Mouse (Mus musculus): ENCODE data around the gene Tbc1d25. TPM values are rescaled to one million over a fixed set of nuclear protein-coding genes. Genes with fewer than 3 reads are reported as not detected.

Tbc1d25 gene
- 13.9 and 16.5 TPM in 2 replicates for polyA plus RNA-seq (2012; rRNA removed)

- Histone ChIP-seq H3K36me3 (ENCODE audit: control insufficient read depth, insufficient read depth, low read length) (no peaks in the 10 kb centered on the region; the same call in 1 of the 2 replicates), H3K27me3 (ENCODE audit: control insufficient read depth, insufficient read depth, low read length) (no peaks in the 10 kb centered on the region), H3K27ac (ENCODE audit: insufficient read depth, low read length) (peak within 1 kb of the TSS; percentile 72), H3K4me1 (ENCODE audit: control insufficient read depth, insufficient read depth, insufficient read length) (0 out of 2 replicates have a peak, but pooled peaks cover 3% of the 10 kb centered on the region), H3K4me3 (ENCODE audit: extremely low read depth, insufficient read depth, insufficient read length) (peak within 1 kb of the TSS; percentile 80)
- TF ChIP-seq POLR2A (IDR thresholded peaks at IDR 0.05; ENCODE audit: low read depth, low read length) (no peak), CTCF (IDR thresholded peaks at IDR 0.05; ENCODE audit: extremely low read depth, insufficient read depth, insufficient read length, insufficient replicate concordance) (no peak)
- WGBS: 22% methylated on average over 56 of the region's 56 CpGs
- peak; percentile 81 to 83 for DNase-seq (ENCODE audit: low read depth in 1 of 2, low spot score in 2 of 2)
Measured at GRCm38 (mm10) chrX:8175504-8176385, at the start of gene Tbc1d25. Gene Tbc1d25, minus strand, starts transcription at chrX:8176181.

GRCm38 (mm10) chrX:8223473-8223872, 47.5 kb upstream of the Tbc1d25 start:
- H3K27ac ChIP-seq (ENCODE audit: insufficient read depth, low read length): no peak overlapping the region
- 87% methylated on average over 7 of the region's 7 CpGs for WGBS
- H3K27me3 ChIP-seq (ENCODE audit: control insufficient read depth, insufficient read depth, low read length): no peaks in the 10 kb centered on the region
- no peaks in the 10 kb centered on the region for H3K4me1 ChIP-seq (ENCODE audit: control insufficient read depth, insufficient read depth, insufficient read length)
- DNase-seq (ENCODE audit: low read depth in 1 of 2, low spot score in 2 of 2): no peak
- TF ChIP-seq POLR2A (IDR thresholded peaks at IDR 0.05; ENCODE audit: low read depth, low read length) (no peak), CTCF (IDR thresholded peaks at IDR 0.05; ENCODE audit: extremely low read depth, insufficient read depth, insufficient read length, insufficient replicate concordance) (no peak)
- no peak overlapping the region for H3K4me3 ChIP-seq (ENCODE audit: extremely low read depth, insufficient read depth, insufficient read length)
- no peaks in the 10 kb centered on the region for H3K36me3 ChIP-seq (ENCODE audit: control insufficient read depth, insufficient read depth, low read length)

GRCm38 (mm10) chrX:8222678-8223421, 46.9 kb upstream of the Tbc1d25 start:
- no peak overlapping the region for H3K4me3 ChIP-seq (ENCODE audit: extremely low read depth, insufficient read depth, insufficient read length)
- TF ChIP-seq POLR2A (IDR thresholded peaks at IDR 0.05; ENCODE audit: low read depth, low read length) (no peak), CTCF (IDR thresholded peaks at IDR 0.05; ENCODE audit: extremely low read depth, insufficient read depth, insufficient read length, insufficient replicate concordance) (no peak)
- H3K4me1 ChIP-seq (ENCODE audit: control insufficient read depth, insufficient read depth, insufficient read length): no peaks in the 10 kb centered on the region
- H3K36me3 ChIP-seq (ENCODE audit: control insufficient read depth, insufficient read depth, low read length): no peaks in the 10 kb centered on the region
- H3K27me3 ChIP-seq (ENCODE audit: control insufficient read depth, insufficient read depth, low read length): no peaks in the 10 kb centered on the region
- DNase-seq (ENCODE audit: low read depth in 1 of 2, low spot score in 2 of 2): no peak
- WGBS: 84% methylated on average over 7 of the region's 7 CpGs
- no peak overlapping the region for H3K27ac ChIP-seq (ENCODE audit: insufficient read depth, low read length)

- Histone ChIP-seq H3K36me3 (ENCODE audit: control insufficient read depth, insufficient read depth, low read length) (no peaks in the 10 kb centered on the region), H3K27ac (ENCODE audit: insufficient read depth, low read length) (no peak overlapping the region), H3K27me3 (ENCODE audit: control insufficient read depth, insufficient read depth, low read length) (no peaks in the 10 kb centered on the region), H3K4me1 (ENCODE audit: control insufficient read depth, insufficient read depth, insufficient read length) (no peaks in the 10 kb centered on the region), H3K4me3 (ENCODE audit: extremely low read depth, insufficient read depth, insufficient read length) (no peak overlapping the region)
- DNase-seq (ENCODE audit: low read depth in 1 of 2, low spot score in 2 of 2): no peak
- TF ChIP-seq CTCF (IDR thresholded peaks at IDR 0.05; ENCODE audit: extremely low read depth, insufficient read depth, insufficient read length, insufficient replicate concordance): no peak
- TF ChIP-seq POLR2A (IDR thresholded peaks at IDR 0.05; ENCODE audit: low read depth, low read length): no peak
- WGBS: 72% methylated on average over 3 of the region's 3 CpGs
Measured at GRCm38 (mm10) chrX:8222296-8222677, 46.3 kb upstream of the Tbc1d25 start.

- Histone ChIP-seq H3K27me3 (ENCODE audit: control insufficient read depth, insufficient read depth, low read length) (no peaks in the 10 kb centered on the region), H3K4me3 (ENCODE audit: extremely low read depth, insufficient read depth, insufficient read length) (no peak overlapping the region), H3K4me1 (ENCODE audit: control insufficient read depth, insufficient read depth, insufficient read length) (no peaks in the 10 kb centered on the region), H3K36me3 (ENCODE audit: control insufficient read depth, insufficient read depth, low read length) (no peaks in the 10 kb centered on the region), H3K27ac (ENCODE audit: insufficient read depth, low read length) (no peak overlapping the region)
- DNase-seq (ENCODE audit: low read depth in 1 of 2, low spot score in 2 of 2): no peak
- WGBS: 75% methylated on average over 8 of the region's 8 CpGs
- no peak for TF ChIP-seq CTCF (IDR thresholded peaks at IDR 0.05; ENCODE audit: extremely low read depth, insufficient read depth, insufficient read length, insufficient replicate concordance)
- TF ChIP-seq POLR2A (IDR thresholded peaks at IDR 0.05; ENCODE audit: low read depth, low read length): no peak
Measured at GRCm38 (mm10) chrX:8219651-8220050, 43.7 kb upstream of the Tbc1d25 start.

GRCm38 (mm10) chrX:8218114-8218513, 42.1 kb upstream of the Tbc1d25 start:
- TF ChIP-seq POLR2A (IDR thresholded peaks at IDR 0.05; ENCODE audit: low read depth, low read length) (no peak), CTCF (IDR thresholded peaks at IDR 0.05; ENCODE audit: extremely low read depth, insufficient read depth, insufficient read length, insufficient replicate concordance) (no peak)
- Histone ChIP-seq H3K4me1 (ENCODE audit: control insufficient read depth, insufficient read depth, insufficient read length) (no peaks in the 10 kb centered on the region), H3K4me3 (ENCODE audit: extremely low read depth, insufficient read depth, insufficient read length) (no peak overlapping the region), H3K27me3 (ENCODE audit: control insufficient read depth, insufficient read depth, low read length) (no peaks in the 10 kb centered on the region), H3K36me3 (ENCODE audit: control insufficient read depth, insufficient read depth, low read length) (no peaks in the 10 kb centered on the region), H3K27ac (ENCODE audit: insufficient read depth, low read length) (no peak overlapping the region)
- 76% methylated on average over 2 of the region's 2 CpGs for WGBS
- no peak for DNase-seq (ENCODE audit: low read depth in 1 of 2, low spot score in 2 of 2)

Data from spleen, adult 2 months (tissue).